Mouse (Mus musculus): Measurements from ENCODE around the gene Klrb1. TPM values are rescaled to one million over a fixed set of nuclear protein-coding genes. Genes with fewer than 3 reads are reported as not detected.

The Klrb1 gene
- polyA plus RNA-seq, 1 experiment, result not detected

- TF ChIP-seq CEBPB (IDR thresholded peaks at IDR 0.05; ENCODE audit: low read depth) (no peak), USF1 (IDR thresholded peaks at IDR 0.05; ENCODE audit: low read depth) (no peak), FOSL1 (IDR thresholded peaks at IDR 0.05; ENCODE audit: insufficient read depth, low read length, poor library complexity, severe bottlenecking) (no peak), CTCF (IDR thresholded peaks at IDR 0.05; ENCODE audit: control insufficient read depth, insufficient read depth, insufficient read length) (no peak), MAX (IDR thresholded peaks at IDR 0.05) (no peak), MYOD1 (IDR thresholded peaks at IDR 0.05; ENCODE audit: control insufficient read depth, insufficient read length, low read depth) (no peak), MYOG (IDR thresholded peaks at IDR 0.05; ENCODE audit: control insufficient read depth, extremely low read depth, insufficient read length) (no peak)
- H3K36me3 ChIP-seq (ENCODE audit: control insufficient read depth, insufficient read depth), result no peaks in the 10 kb centered on the region
- H3ac ChIP-seq (ENCODE audit: control insufficient read depth, insufficient read length, low read depth), result no peak overlapping the region
- H3K79me3 ChIP-seq (ENCODE audit: low read depth), result no peaks in the 10 kb centered on the region
- no peaks in the 10 kb centered on the region for H3K79me2 ChIP-seq (ENCODE audit: control insufficient read depth, insufficient read depth)
- H3K4me3 ChIP-seq (ENCODE audit: insufficient read depth, poor library complexity, severe bottlenecking), result no peak overlapping the region
- H3K27me3 ChIP-seq (ENCODE audit: control insufficient read depth, insufficient read depth, insufficient read length), result no peaks in the 10 kb centered on the region
Measured at GRCm38 (mm10) chr6:128669936-128670335, 52.9 kb downstream of the Klrb1 start.

- no peaks in the 10 kb centered on the region for H3K27me3 ChIP-seq (ENCODE audit: control insufficient read depth, insufficient read depth, insufficient read length)
- TF ChIP-seq MAX (IDR thresholded peaks at IDR 0.05), result no peak
- TF ChIP-seq USF1 (IDR thresholded peaks at IDR 0.05; ENCODE audit: low read depth), result no peak
- no peaks in the 10 kb centered on the region for H3K79me2 ChIP-seq (ENCODE audit: control insufficient read depth, insufficient read depth)
- H3ac ChIP-seq (ENCODE audit: control insufficient read depth, insufficient read length, low read depth), result no peak within 1 kb of the TSS
- no peaks in the 10 kb centered on the region for H3K36me3 ChIP-seq (ENCODE audit: control insufficient read depth, insufficient read depth)
- no peaks in the 10 kb centered on the region for H3K79me3 ChIP-seq (ENCODE audit: low read depth)
- no peak within 1 kb of the TSS for H3K4me3 ChIP-seq (ENCODE audit: insufficient read depth, poor library complexity, severe bottlenecking)
Measured at GRCm38 (mm10) chr6:128662206-128662605, 60.7 kb downstream of the Klrb1 start, which contains the start of gene Clec2h. TSS of gene Clec2h (plus strand) at chr6:128662385.

GRCm38 (mm10) chr6:128661249-128661648 lies 61.6 kb downstream of the Klrb1 start:
- no peak for TF ChIP-seq USF1 (IDR thresholded peaks at IDR 0.05; ENCODE audit: low read depth)
- no peak for TF ChIP-seq FOSL1 (IDR thresholded peaks at IDR 0.05; ENCODE audit: insufficient read depth, low read length, poor library complexity, severe bottlenecking)
- TF ChIP-seq MYOD1 (IDR thresholded peaks at IDR 0.05; ENCODE audit: control insufficient read depth, insufficient read length, low read depth), result no peak
- TF ChIP-seq MAX (IDR thresholded peaks at IDR 0.05), result no peak
- TF ChIP-seq CTCF (IDR thresholded peaks at IDR 0.05; ENCODE audit: control insufficient read depth, insufficient read depth, insufficient read length), result no peak
- no peak for TF ChIP-seq MYOG (IDR thresholded peaks at IDR 0.05; ENCODE audit: control insufficient read depth, extremely low read depth, insufficient read length)
- TF ChIP-seq CEBPB (IDR thresholded peaks at IDR 0.05; ENCODE audit: low read depth), result no peak
- Histone ChIP-seq H3K4me3 (ENCODE audit: insufficient read depth, poor library complexity, severe bottlenecking) (no peak overlapping the region), H3K27me3 (ENCODE audit: control insufficient read depth, insufficient read depth, insufficient read length) (no peaks in the 10 kb centered on the region), H3ac (ENCODE audit: control insufficient read depth, insufficient read length, low read depth) (no peak overlapping the region), H3K36me3 (ENCODE audit: control insufficient read depth, insufficient read depth) (no peaks in the 10 kb centered on the region), H3K79me3 (ENCODE audit: low read depth) (no peaks in the 10 kb centered on the region), H3K79me2 (ENCODE audit: control insufficient read depth, insufficient read depth) (no peaks in the 10 kb centered on the region)

Other genes with a start within 250 kb of the Klrb1 start
- gene Pzp, start 196.3 kb downstream of the Klrb1 start, polyA plus RNA-seq (2012; fragmentation: generic; extraction: Trizol), result not detected
- not detected for gene A2ml1, start 141.5 kb downstream of the Klrb1 start, polyA plus RNA-seq (2012; fragmentation: generic; extraction: Trizol)
- gene Klrb1a, start 99.5 kb downstream of the Klrb1 start, polyA plus RNA-seq (2012; fragmentation: generic; extraction: Trizol), result not detected
- not detected for gene Clec2h, start 60.7 kb downstream of the Klrb1 start, polyA plus RNA-seq (2012; fragmentation: generic; extraction: Trizol)
- not detected for gene Klrb1c, start 66.2 kb upstream of the Klrb1 start, polyA plus RNA-seq (2012; fragmentation: generic; extraction: Trizol)
- gene Gm44511, start 103.3 kb upstream of the Klrb1 start, polyA plus RNA-seq (2012; fragmentation: generic; extraction: Trizol), result not detected
- not detected for gene Klrb1b, start 103.3 kb upstream of the Klrb1 start, polyA plus RNA-seq (2012; fragmentation: generic; extraction: Trizol)
- not detected for gene Clec2i, start 164.5 kb upstream of the Klrb1 start, polyA plus RNA-seq (2012; fragmentation: generic; extraction: Trizol)
- not detected for gene BC035044, start 168.1 kb upstream of the Klrb1 start, polyA plus RNA-seq (2012; fragmentation: generic; extraction: Trizol)
- not detected for gene Clec2g, start 211.3 kb upstream of the Klrb1 start, polyA plus RNA-seq (2012; fragmentation: generic; extraction: Trizol)